Mouse (Mus musculus) midbrain, embryonic 11.5 days (tissue): ENCODE results near the gene Cd2. TPM values are rescaled to one million over a fixed set of nuclear protein-coding genes. Genes with fewer than 3 reads are reported as not detected.

Experiments
- ATAC-seq: fragments of 200-750 bp; cut with Nextera tagmentation; 2 replicates; pipeline ENCODE4 v1.8.0; 2017; ENCODE audit warnings: moderate TSS enrichment, moderate library complexity; ENCODE audit not compliant: low FRiP score
- DNase-seq: peaks from one replicate; pipeline ENCODE4 v3.0.0; 2015; ENCODE audit warnings: low spot score; ENCODE audit errors: missing footprints
- H3K27ac ChIP-seq: fragments of 300-500 bp; sonication (generic); 2 replicates; pipeline ENCODE4 v1.5.1; 2014; ENCODE audit warnings: low read depth, low read length
- H3K27me3 ChIP-seq: fragments of 300-500 bp; sonication (generic); 2 replicates; pipeline ENCODE4 v1.6.1; 2014; ENCODE audit warnings: mild to moderate bottlenecking, low read length, moderate library complexity, mixed read lengths; ENCODE audit not compliant: control insufficient read depth, insufficient read depth
- H3K36me3 ChIP-seq: fragments of 300-500 bp; sonication (generic); 2 replicates; pipeline ENCODE4 v1.6.1; 2014; ENCODE audit warnings: mild to moderate bottlenecking, low read length, moderate library complexity, mixed read lengths; ENCODE audit not compliant: control insufficient read depth, insufficient read depth
- H3K4me1 ChIP-seq: fragments of 300-500 bp; sonication (generic); 2 replicates; pipeline ENCODE4 v1.6.1; 2014; ENCODE audit warnings: low read length; ENCODE audit not compliant: control insufficient read depth, insufficient read depth
- H3K4me2 ChIP-seq: fragments of 300-500 bp; sonication (generic); 2 replicates; pipeline ENCODE4 v1.6.1; 2014; ENCODE audit warnings: mild to moderate bottlenecking, moderate library complexity
- H3K4me3 ChIP-seq: fragments of 300-500 bp; sonication (generic); 2 replicates; pipeline ENCODE4 v1.5.1; 2014; ENCODE audit warnings: low read depth, low read length
- H3K9ac ChIP-seq: fragments of 300-500 bp; sonication (generic); 2 replicates; pipeline ENCODE4 v1.6.1; 2014; ENCODE audit warnings: low read length
- H3K9me3 ChIP-seq: fragments of 300-500 bp; sonication (generic); 2 replicates; pipeline ENCODE4 v1.6.1; 2016; ENCODE audit warnings: low read length; ENCODE audit not compliant: control insufficient read depth
- WGBS: fragments of 180-500 bp; shearing (Covaris S2); extraction: QIAGEN DNeasy Blood & Tissue Kit; methylation state at CpG from one replicate; pipeline ENCODE4 v1.1.7; 2014; 5-methylcytosine and 5-hydroxymethylcytosine counted together
- polyA plus RNA-seq: library from polyadenylated mRNA; unstranded; fragments of >200 nt; fragmentation: Nextera tagmentation; extraction: Ambion mirVana; gene quantifications from 2 replicates; pipeline ENCODE4 v1.2.1, GENCODE M21; 2014

Gene Cd2
- polyA plus RNA-seq, 1 experiment from 2014 or later, result not detected

GRCm38 (mm10) chr3:101285851-101286250 is 1.9 kb downstream of the Cd2 start:
- DNase-seq (no peak), ATAC-seq (no peak)
- no peaks in the 10 kb centered on the region; the same call in 1 of the 2 replicates for H3K4me1 ChIP-seq
- no peaks in the 10 kb centered on the region for H3K27me3 ChIP-seq
- WGBS, result 95% methylated on average over 12 of the region's 12 CpGs
- no peak overlapping the region for H3K4me2 ChIP-seq
- H3K4me3 ChIP-seq, result no peak overlapping the region
- H3K9ac ChIP-seq, result no peak overlapping the region
- no peaks in the 10 kb centered on the region for H3K36me3 ChIP-seq
- no peak overlapping the region for H3K27ac ChIP-seq
- H3K9me3 ChIP-seq, result no peaks in the 10 kb centered on the region

GRCm38 (mm10) chr3:101285021-101285615 is 2.6 kb downstream of the Cd2 start:
- no peaks in the 10 kb centered on the region for H3K27me3 ChIP-seq
- H3K9ac ChIP-seq, result no peak overlapping the region
- no peaks in the 10 kb centered on the region for H3K9me3 ChIP-seq
- H3K4me1 ChIP-seq, result no peaks in the 10 kb centered on the region; the same call in 1 of the 2 replicates
- no peak for DNase-seq
- H3K4me2 ChIP-seq, result no peak overlapping the region
- 91% methylated on average over 5 of the region's 5 CpGs for WGBS
- no peaks in the 10 kb centered on the region for H3K36me3 ChIP-seq
- no peak for ATAC-seq
- H3K27ac ChIP-seq, result no peak overlapping the region
- H3K4me3 ChIP-seq, result no peak overlapping the region

- no peak for ATAC-seq
- Histone ChIP-seq H3K9me3 (no peaks in the 10 kb centered on the region), H3K4me2 (no peak overlapping the region), H3K27me3 (no peaks in the 10 kb centered on the region), H3K36me3 (no peaks in the 10 kb centered on the region), H3K9ac (no peak overlapping the region), H3K4me3 (no peak overlapping the region), H3K4me1 (no peaks in the 10 kb centered on the region; the same call in 1 of the 2 replicates), H3K27ac (no peak overlapping the region)
- 91% methylated on average over 13 of the region's 13 CpGs for WGBS
- no peak for DNase-seq
Observed at GRCm38 (mm10) chr3:101283869-101284706, 3.7 kb downstream of the Cd2 start.

- DNase-seq, result no peak
- Histone ChIP-seq H3K27me3 (no peaks in the 10 kb centered on the region), H3K36me3 (no peaks in the 10 kb centered on the region), H3K9ac (no peak overlapping the region), H3K4me1 (no peaks in the 10 kb centered on the region; the same call in 1 of the 2 replicates), H3K4me3 (no peak overlapping the region), H3K27ac (no peak overlapping the region), H3K9me3 (no peaks in the 10 kb centered on the region), H3K4me2 (no peak overlapping the region)
- WGBS, result 82% methylated on average over 4 of the region's 4 CpGs
- no peak for ATAC-seq
Observed at GRCm38 (mm10) chr3:101283441-101283840, 4.3 kb downstream of the Cd2 start.

- H3K27ac ChIP-seq, result no peak overlapping the region
- 90% methylated on average over 9 of the region's 9 CpGs for WGBS
Observed at GRCm38 (mm10) chr3:101282556-101283180, 5.1 kb downstream of the Cd2 start.

GRCm38 (mm10) chr3:101281841-101282240 is 5.9 kb downstream of the Cd2 start:
- 81% methylated on average over 4 of the region's 4 CpGs for WGBS

More at GRCm38 (mm10) chr3:101282556-101283180, 5.1 kb downstream of the Cd2 start:
- Histone ChIP-seq H3K36me3 (no peaks in the 10 kb centered on the region), H3K9me3 (no peaks in the 10 kb centered on the region), H3K4me1 (no peaks in the 10 kb centered on the region; the same call in 1 of the 2 replicates), H3K27me3 (no peaks in the 10 kb centered on the region), H3K9ac (no peak overlapping the region), H3K4me2 (no peak overlapping the region), H3K4me3 (no peak overlapping the region)
- ATAC-seq, result no peak
- DNase-seq, result no peak

GRCm38 (mm10) chr3:101280348-101281311 is 7.1 kb downstream of the Cd2 start:
- 65% methylated on average over 15 of the region's 15 CpGs for WGBS
- Histone ChIP-seq H3K9ac (no peak overlapping the region), H3K36me3 (no peaks in the 10 kb centered on the region), H3K4me1 (no peaks in the 10 kb centered on the region; the same call in 1 of the 2 replicates), H3K4me3 (no peak overlapping the region), H3K9me3 (no peaks in the 10 kb centered on the region), H3K27me3 (no peaks in the 10 kb centered on the region), H3K27ac (no peak overlapping the region), H3K4me2 (no peak overlapping the region)
- no peak for DNase-seq
- ATAC-seq, result 0 out of 2 replicates have a peak, but pooled peaks have one; percentile 16

More at GRCm38 (mm10) chr3:101281841-101282240, 5.9 kb downstream of the Cd2 start:
- Histone ChIP-seq H3K4me2 (no peak overlapping the region), H3K27me3 (no peaks in the 10 kb centered on the region), H3K9me3 (no peaks in the 10 kb centered on the region), H3K9ac (no peak overlapping the region), H3K4me1 (no peaks in the 10 kb centered on the region; the same call in 1 of the 2 replicates), H3K27ac (no peak overlapping the region), H3K36me3 (no peaks in the 10 kb centered on the region), H3K4me3 (no peak overlapping the region)
- ATAC-seq (no peak), DNase-seq (no peak)

GRCm38 (mm10) chr3:101279561-101279960 is 8.2 kb downstream of the Cd2 start:
- ATAC-seq (no peak), DNase-seq (no peak)
- no peaks in the 10 kb centered on the region for H3K36me3 ChIP-seq
- no peak overlapping the region for H3K4me2 ChIP-seq
- H3K4me1 ChIP-seq, result no peaks in the 10 kb centered on the region; the same call in 1 of the 2 replicates
- no peak overlapping the region for H3K27ac ChIP-seq
- 83% methylated on average over 10 of the region's 10 CpGs for WGBS
- H3K27me3 ChIP-seq, result no peaks in the 10 kb centered on the region
- no peak overlapping the region for H3K4me3 ChIP-seq
- no peak overlapping the region for H3K9ac ChIP-seq
- no peaks in the 10 kb centered on the region for H3K9me3 ChIP-seq
